Mouse (Mus musculus) gastrocnemius, adult 8-10 months (tissue): ENCODE data around the gene Tent5c. TPM values are rescaled to one million over a fixed set of nuclear protein-coding genes. Genes with fewer than 3 reads are reported as not detected.
"Not testable (repeated sequence)": the region's sequence is repeated elsewhere in the genome, so short reads cannot be mapped to it uniquely, and the experiment has no call there.

Source experiments
- DNase-seq, 2 experiments: peaks; one replicate each; pipeline ENCODE4 v3.0.0; 2022; ENCODE audit warnings: low spot score in 2 of 2
- total RNA-seq, 4 experiments: library from RNA; stranded (reverse); gene quantifications; 2 replicates each; pipeline ENCODE4 v1.2.4; 2022

Gene Tent5c
- total RNA-seq, 4 experiments from 2014 or later = 0.91 to 1.6 (median 1.2) TPM

DNA sequence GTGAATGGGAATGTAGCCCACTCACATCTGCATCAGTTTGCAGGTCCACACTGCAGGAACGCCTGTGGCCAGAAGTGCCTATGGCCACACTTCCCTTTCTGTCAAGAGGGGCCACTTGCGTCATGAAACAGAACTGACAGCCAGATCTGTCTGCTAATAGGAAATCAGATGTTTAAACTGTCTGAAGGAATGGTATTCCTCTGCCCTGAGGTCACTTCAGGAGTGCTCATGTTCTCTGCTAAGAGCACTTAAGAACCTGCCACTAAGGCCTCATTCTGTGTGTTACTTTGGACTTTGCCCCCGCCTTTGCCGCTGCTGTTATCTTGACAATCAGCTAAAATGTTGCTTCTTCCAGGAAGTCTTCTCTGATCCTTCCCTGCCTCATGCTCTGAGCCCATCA, 48.4 kb downstream of the Tent5c start:
- no peak for DNase-seq

GRCm38 (mm10) chr3:100440009-100440408, 49.1 kb downstream of the Tent5c start:
- no peak for DNase-seq

DNA sequence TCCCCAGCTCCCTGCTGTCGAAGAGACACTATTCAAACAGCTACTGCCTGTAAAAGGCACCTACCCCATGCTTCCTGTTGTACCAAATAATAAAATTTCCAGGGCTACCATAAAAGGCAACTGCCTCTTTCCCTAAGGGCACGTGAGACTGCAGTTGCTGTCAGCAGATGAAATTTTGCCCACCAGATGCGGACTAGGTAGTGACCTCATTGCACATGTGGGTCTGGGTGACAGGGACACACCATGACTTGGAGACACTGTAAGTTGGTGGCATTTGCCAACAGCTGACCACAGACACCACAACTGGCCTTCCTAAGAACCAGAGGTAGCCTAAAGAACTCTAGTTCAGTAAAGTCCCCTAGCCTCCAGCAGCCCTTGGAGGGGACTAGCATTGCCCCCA, 50.0 kb downstream of the Tent5c start:
- no peak for DNase-seq

GRCm38 (mm10) chr3:100438461-100439002, 50.6 kb downstream of the Tent5c start:
- DNase-seq = no peak

DNA sequence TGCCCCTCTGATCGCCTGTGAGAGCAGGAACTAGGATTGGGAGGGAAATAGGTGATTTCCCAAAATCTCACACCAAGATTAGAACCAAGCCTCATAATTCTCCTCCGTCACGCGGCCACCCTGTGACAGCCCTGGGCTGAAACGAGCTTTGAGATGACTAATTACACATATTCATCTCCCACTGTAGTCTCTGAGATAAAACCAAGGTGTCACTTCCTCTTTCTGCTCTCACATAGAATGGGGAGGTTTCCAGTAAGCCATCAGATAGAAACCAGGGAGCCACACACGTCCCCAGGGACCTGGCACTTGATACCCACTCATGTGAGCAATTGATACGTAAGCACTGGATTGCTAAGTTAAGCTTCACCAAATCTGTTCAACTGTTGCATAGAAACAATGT, 52.4 kb downstream of the Tent5c start:
- DNase-seq = no peak

DNA sequence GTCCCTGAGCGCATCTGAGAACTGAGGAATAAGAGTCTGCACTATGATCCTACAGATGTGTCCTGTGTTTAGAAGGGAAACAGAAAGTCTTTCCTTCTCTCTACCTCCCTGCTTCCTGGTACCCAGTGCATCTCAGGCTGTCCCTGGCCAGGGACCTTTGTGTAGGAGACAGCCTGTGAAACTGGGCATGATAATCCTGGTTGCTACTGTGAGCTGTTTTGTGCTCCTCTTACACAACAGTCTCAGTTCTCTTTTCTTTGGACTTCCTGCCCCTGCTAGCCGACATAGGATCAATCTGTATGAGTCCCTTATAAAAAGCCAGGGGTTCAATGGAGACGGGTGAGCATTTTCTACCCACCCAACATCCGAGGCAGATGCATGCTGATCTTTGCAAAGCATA, 57.4 kb downstream of the Tent5c start:
- DNase-seq = no peak

DNA sequence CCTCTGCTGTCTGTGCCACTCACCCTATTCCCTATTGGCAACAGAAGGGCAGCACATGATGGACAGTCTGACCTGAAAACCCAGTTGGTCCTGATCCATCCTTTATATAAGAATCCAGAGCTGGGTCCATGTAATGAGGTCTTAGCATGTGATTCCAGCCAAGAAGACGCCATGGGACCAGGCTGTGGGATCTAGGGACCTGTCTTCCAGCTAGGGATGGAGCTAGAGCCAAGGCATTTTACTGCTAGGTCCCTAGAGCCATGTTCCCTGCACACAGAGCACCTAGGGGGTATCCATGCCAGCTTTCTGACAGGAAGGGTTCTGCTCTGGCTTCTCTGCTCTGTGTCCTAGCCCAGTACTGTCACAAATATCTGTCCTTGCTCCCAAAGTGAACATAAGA, 58.4 kb downstream of the Tent5c start:
- DNase-seq = no peak

- DNase-seq = no peak
Measured at GRCm38 (mm10) chr3:100430101-100430500, 59.0 kb downstream of the Tent5c start.

DNA sequence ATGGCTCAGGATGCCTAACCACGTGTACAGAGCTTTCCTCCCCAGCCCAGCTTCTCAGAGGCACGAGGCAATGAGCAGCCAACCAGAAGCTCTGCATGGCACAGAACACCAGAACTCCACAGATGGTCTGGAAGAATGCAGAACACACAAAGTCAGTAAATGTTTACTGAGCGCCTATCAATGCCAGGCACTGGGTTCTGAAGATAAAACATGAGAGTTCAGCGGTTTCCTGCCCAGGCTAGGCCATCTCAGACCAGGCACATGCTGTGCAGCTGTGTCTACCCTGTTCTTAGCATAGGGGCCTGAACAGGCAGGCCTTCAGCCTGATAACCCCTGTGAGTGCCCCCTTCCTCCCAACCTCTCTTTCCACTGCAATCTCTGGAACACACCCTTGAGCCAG, 59.5 kb downstream of the Tent5c start:
- no peak for DNase-seq

- no peak for DNase-seq
Measured at GRCm38 (mm10) chr3:100427548-100427947, 61.6 kb downstream of the Tent5c start.

DNA sequence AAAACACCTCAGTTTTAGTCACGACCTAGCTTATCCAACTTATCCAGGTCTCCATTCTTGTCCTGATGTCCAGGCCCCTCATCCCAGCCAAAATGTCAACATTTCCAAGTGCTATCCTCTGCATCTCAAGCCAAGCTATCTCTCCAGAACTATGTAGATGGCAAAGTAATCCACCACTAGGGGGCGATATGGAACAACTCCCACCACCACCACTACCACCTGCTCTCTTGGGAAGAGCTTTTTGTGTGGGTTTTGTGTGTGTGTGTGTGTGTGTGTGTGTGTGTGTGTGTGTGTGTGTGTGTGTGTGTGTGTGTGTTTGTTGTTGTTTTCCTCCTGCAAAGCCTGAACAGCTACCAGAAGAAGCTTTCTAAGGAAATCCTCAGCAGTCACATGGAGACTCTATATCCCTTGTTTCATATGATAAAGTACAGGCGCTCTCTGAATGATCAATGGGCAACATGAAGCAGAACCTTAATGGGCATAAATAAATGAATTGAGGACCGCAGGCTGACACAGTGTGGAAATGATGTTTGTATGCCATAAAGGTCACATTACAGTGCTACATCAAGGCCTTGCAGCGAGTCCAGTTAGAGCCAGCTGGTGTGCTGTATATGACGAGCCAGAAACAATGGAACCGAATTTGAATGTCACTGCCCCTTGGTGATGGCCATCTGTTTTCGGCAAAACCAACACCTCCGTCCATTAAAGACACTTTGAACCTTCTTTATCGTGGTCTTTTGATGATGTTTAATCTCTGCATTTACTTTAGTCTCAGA, 66.5 kb downstream of the Tent5c start:
- peak in 1 of 2 experiments; percentile 21 for DNase-seq

DNA sequence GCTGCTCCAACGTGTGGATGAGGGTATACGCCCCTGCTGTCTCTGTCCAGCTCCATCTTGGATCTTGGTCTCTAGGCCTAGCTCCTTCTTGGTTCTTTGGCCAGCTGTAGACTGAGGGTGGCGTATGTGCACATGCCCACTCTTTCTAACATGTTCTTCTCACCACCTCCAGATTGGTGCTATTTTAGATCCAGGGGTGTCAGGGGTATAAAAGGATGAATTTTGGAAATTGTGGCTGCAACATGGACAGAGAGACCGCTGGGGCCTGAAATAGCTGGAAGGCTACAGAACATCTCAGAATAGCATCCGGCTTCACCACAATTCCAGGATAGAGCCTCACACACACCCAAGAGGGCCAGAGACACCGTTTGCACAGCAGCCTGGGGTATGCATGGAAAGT, 67.8 kb downstream of the Tent5c start:
- no peak for DNase-seq

- no peak for DNase-seq
Measured at GRCm38 (mm10) chr3:100420691-100421056, 68.5 kb downstream of the Tent5c start.

DNA sequence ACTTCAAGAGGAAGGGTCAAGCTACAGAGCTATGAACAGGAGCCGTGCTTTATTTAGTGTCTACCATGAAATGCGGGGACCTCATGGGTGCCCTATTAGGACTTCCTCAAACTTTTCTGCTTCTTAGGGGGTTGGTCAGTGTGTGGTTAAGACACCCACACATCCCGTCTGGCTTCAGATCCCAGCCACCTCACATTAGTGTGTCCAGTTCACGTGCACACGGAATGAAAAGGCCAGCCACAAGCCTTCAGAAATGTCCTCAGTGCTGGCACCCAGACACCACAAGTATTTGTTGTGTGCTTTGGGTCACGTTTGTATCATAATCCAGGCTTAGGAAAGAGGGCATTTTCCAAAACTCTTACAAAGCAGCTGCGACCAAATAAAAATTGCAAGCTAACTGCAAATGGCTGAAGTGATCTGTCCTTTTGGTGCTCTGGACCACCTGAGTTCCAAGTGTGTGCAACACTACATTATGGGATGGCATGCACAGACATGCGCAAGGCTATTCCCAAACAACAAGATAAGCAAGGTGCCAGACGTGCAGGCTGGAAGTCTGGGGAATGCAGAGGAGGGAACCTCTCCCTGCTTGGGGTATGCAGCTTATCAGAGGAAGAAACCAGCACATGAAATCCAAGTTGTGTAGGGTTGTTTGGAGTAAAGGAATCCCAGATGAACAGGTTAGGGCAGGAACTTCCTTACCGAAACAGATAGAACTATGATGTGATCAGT, 69.0 kb downstream of the Tent5c start:
- DNase-seq = no peak

DNA sequence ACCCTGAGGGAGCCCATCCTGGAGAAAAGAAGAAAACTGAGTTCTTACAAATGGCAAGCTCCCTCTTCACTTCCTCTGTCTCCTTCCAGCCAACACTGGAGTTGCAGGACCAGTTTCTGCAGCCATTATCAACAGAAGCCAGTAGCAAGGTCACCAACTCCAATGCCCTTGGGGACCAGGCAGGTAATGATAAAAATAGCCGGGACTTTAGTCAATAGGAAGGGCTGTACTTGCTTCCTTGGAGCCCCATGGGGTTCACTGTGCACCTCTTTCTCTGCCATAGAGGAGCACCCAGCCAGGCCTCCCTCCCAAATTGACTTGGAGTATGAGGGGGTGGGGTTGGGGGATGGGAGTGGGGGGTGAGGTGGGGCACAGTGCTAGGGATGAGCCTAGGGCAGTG, 70.7 kb downstream of the Tent5c start:
- no peak for DNase-seq

- no peak for DNase-seq
Measured at GRCm38 (mm10) chr3:100417772-100418311, 71.3 kb downstream of the Tent5c start.

DNA sequence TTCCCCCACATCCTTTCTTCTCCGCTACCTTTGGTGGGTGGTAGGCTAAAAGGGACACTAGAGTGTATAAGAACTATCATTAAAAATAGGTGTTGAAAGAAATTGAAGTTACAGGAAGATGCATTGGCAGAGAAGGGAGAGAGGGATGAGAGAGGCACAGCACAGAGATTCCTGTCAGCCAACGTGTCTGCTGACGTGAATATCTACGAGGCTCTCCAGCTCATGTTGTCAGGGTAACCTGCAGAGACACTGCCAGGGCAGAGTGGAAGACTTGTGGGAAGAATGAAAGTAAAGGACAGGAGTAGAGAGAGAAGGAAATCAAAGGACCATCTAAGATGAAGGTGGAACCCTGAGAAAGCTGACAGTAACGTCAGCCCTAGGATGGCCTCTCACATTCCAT, 73.5 kb downstream of the Tent5c start:
- DNase-seq = no peak

GRCm38 (mm10) chr3:100413586-100413985, 75.5 kb downstream of the Tent5c start:
- not testable (repeated sequence) for DNase-seq

GRCm38 (mm10) chr3:100411945-100412344, 77.2 kb downstream of the Tent5c start:
- no peak for DNase-seq

- DNase-seq = no peak
Measured at GRCm38 (mm10) chr3:100409280-100409679, 79.8 kb downstream of the Tent5c start.

DNA sequence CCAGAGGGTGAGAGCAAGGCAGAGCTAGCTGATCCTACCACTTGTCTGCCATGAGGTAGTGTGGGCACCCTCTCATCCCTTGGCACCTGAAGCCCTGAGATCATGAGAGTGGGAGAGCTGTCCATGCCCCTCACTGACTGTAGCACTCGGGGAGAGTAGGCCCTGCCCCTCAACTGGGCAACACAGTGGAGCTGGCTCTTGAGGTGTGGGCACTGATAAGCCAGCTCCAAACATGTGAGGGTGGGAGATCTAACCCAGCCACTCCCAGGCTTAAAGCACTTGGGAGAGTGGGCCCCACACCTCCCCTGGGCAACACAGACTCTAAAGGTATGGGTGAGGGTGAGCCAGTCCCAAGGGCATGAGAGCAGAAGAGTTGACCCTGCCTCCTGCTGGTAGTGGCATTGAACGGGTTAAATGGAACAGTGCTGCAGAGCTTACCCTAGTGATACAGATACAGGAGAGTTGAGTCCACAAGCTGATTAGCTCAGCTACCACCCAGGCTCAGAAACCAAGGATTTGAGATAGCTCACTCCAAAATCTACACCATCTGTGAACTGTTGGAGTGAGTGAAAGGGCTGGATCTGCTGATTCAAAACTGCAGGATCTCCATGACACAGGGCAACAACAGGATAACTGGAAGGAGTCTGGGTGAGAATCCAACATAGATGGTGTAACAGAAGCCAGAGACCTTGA, 80.6 kb downstream of the Tent5c start:
- no peak for DNase-seq

DNA sequence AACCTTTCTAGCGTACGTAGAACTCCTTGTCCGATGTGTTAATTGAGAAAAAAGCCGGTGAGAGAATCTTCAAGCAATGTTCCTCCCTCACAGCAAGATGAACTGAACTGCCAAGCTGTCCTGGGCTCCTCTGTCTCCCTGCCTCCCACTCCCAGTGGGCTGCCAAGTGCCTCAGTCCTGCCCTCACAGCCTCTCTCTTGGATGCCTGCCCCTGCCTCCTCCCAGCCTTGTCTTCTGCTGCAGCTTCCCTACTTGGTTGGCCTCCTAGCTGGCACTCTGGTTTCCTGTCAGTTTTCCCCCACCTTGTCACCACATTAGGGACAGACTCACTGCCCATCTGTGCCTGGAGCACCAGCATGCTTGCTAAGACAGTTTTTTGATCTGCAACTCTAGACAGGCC, 86.5 kb downstream of the Tent5c start:
- DNase-seq = no peak
